Mouse (Mus musculus) forebrain, embryonic 14.5 days (tissue): ENCODE measurements around the gene Tmem273. TPM values are rescaled to one million over a fixed set of nuclear protein-coding genes. Genes with fewer than 3 reads are reported as not detected.

Source experiments
- ATAC-seq: fragments of 200-750 bp; cut with Nextera tagmentation; 2 replicates; pipeline ENCODE4 v1.8.0; 2017; ENCODE audit warnings: mild to moderate bottlenecking, moderate library complexity
- DNase-seq: peaks from one replicate; pipeline ENCODE4 v3.0.0-alpha.2; 2015; ENCODE audit warnings: low spot score
- H3K27ac ChIP-seq: fragments of 300-500 bp; sonication (generic); 2 replicates; pipeline ENCODE4 v1.5.1; 2014; ENCODE audit warnings: low read depth, mild to moderate bottlenecking, control low read depth, low read length, moderate library complexity
- H3K27me3 ChIP-seq: fragments of 300-500 bp; sonication (generic); replicated peaks from 2 replicates; pipeline ENCODE4 v1.6.1; 2014; ENCODE audit warnings: low read length, control low read depth, mixed read lengths; ENCODE audit not compliant: control insufficient read depth, insufficient read depth
- H3K36me3 ChIP-seq: fragments of 300-500 bp; sonication (generic); 2 replicates; pipeline ENCODE4 v1.6.1; 2014; ENCODE audit warnings: low read length, control low read depth; ENCODE audit not compliant: control insufficient read depth, insufficient read depth
- H3K4me1 ChIP-seq: fragments of 300-500 bp; sonication (generic); 2 replicates; pipeline ENCODE4 v1.6.1; 2014; ENCODE audit warnings: antibody characterized with exemption, low read length, control low read depth; ENCODE audit not compliant: control insufficient read depth, insufficient read depth
- H3K4me2 ChIP-seq: fragments of 300-500 bp; sonication (generic); 2 replicates; pipeline ENCODE4 v1.6.1; 2014; ENCODE audit warnings: mild to moderate bottlenecking, control low read depth, low read length
- H3K4me3 ChIP-seq: fragments of 300-500 bp; sonication (generic); 2 replicates; pipeline ENCODE4 v1.5.1; 2014; ENCODE audit warnings: low read depth, low read length, control low read depth
- H3K9ac ChIP-seq: fragments of 300-500 bp; sonication (generic); 2 replicates; pipeline ENCODE4 v1.6.1; 2014; ENCODE audit warnings: mild to moderate bottlenecking, low read length, control low read depth, moderate library complexity
- H3K9me3 ChIP-seq: fragments of 300-500 bp; sonication (generic); replicated peaks from 2 replicates; pipeline ENCODE4 v1.6.1; 2016; ENCODE audit warnings: low read length, control low read depth, mixed read lengths; ENCODE audit not compliant: control insufficient read depth
- WGBS: fragments of 180-500 bp; shearing (Covaris S2); extraction: QIAGEN DNeasy Blood & Tissue Kit; methylation state at CpG from one replicate; pipeline ENCODE4 v1.1.7; 2014; 5-methylcytosine and 5-hydroxymethylcytosine counted together
- polyA plus RNA-seq: library from polyadenylated mRNA; unstranded; fragments of >200 nt; fragmentation: Nextera tagmentation; extraction: Ambion mirVana; gene quantifications from 2 replicates; pipeline ENCODE4 v1.2.1, GENCODE M21; 2014

Gene Tmem273
- polyA plus RNA-seq, 1 experiment from 2014 or later: 0.56 TPM

DNA sequence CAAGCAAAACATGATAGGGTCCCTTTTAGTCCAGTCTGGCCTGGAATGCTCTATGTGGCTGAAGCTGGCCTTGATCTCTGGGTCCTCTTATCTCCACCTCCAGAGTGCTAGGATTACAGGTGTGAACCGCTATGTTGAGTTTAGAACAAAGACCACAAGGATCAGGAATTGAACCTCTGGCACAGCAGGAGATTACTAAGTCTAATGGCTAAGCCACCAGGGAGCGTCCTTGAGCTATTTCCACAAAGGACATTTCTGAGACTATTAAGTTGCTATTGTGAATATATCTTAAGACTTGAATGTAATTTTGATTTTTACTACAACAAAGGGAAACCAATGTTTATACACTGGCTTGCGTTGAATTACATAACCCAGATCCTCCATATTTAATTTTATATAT is 13.0 kb upstream of the Tmem273 start:
- Histone ChIP-seq H3K9me3 (no peaks in the 10 kb centered on the region), H3K9ac (no peak overlapping the region), H3K4me2 (no peak overlapping the region), H3K27ac (no peak overlapping the region), H3K36me3 (no peaks in the 10 kb centered on the region), H3K4me1 (no peaks in the 10 kb centered on the region), H3K27me3 (no peaks in the 10 kb centered on the region), H3K4me3 (no peak overlapping the region)
- WGBS: 48% methylated on average over 3 of the region's 3 CpGs
- DNase-seq: peak; percentile 31
- no peak for ATAC-seq

GRCm38 (mm10) chr14:32773456-32773855 is 12.3 kb upstream of the Tmem273 start:
- no peak overlapping the region for H3K27ac ChIP-seq
- H3K4me1 ChIP-seq: no peaks in the 10 kb centered on the region
- WGBS: 94% methylated on average over 3 of the region's 3 CpGs
- no peak overlapping the region for H3K9ac ChIP-seq
- ATAC-seq (no peak), DNase-seq (no peak)
- no peaks in the 10 kb centered on the region for H3K36me3 ChIP-seq
- no peaks in the 10 kb centered on the region for H3K9me3 ChIP-seq
- no peak overlapping the region for H3K4me2 ChIP-seq
- no peak overlapping the region for H3K4me3 ChIP-seq
- no peaks in the 10 kb centered on the region for H3K27me3 ChIP-seq

DNA sequence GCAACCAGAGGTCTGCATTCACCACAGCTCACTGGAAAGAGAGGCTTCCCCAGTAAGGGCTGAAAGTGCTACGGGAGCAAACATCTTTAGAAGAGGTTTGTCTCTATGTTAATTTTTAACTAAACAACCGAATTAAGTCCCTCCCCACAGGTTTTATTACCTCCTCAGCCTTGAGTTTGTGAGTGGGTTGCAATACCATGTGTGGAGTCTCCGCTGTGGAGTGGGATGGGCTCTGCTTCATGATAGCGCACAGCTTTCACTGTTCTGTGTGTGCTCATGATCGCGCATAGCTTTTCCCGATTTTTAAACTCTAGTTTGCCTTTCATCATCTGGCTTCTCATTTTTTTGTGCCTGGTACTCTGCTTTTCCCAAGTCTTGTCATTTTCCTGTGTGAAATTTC is 9.7 kb upstream of the Tmem273 start:
- no peaks in the 10 kb centered on the region for H3K9me3 ChIP-seq
- DNase-seq (no peak), ATAC-seq (no peak)
- no peak overlapping the region for H3K4me3 ChIP-seq
- H3K4me2 ChIP-seq: no peak overlapping the region
- H3K36me3 ChIP-seq: no peaks in the 10 kb centered on the region
- WGBS: 88% methylated on average over 7 of the region's 7 CpGs
- no peak overlapping the region for H3K9ac ChIP-seq
- H3K4me1 ChIP-seq: no peaks in the 10 kb centered on the region
- no peaks in the 10 kb centered on the region for H3K27me3 ChIP-seq
- H3K27ac ChIP-seq: no peak overlapping the region

DNA sequence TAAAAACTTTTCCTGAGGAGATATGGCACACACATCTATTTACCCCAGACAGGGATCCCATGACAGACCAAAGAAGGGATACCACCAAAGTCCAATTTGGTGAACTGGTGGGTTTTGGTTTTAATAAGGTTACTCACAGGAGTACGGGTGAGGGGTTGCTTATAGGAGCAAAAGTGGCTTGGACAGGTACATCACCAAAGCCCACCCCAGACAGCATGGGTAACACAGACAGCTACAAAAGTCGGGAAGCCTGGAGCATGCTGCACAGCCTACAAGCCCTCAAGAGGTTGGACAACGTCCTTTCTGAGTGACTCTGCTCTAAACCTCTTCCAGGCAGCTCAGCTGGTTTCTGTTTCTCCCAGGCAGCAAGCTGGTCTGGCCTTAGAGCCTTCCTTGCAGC is 7.4 kb upstream of the Tmem273 start:
- ATAC-seq: no peak
- WGBS: 83% methylated on average over 3 of the region's 3 CpGs
- Histone ChIP-seq H3K9ac (no peak overlapping the region), H3K27ac (no peak overlapping the region), H3K36me3 (no peaks in the 10 kb centered on the region), H3K4me2 (no peak overlapping the region), H3K27me3 (no peaks in the 10 kb centered on the region), H3K4me1 (no peaks in the 10 kb centered on the region), H3K9me3 (no peaks in the 10 kb centered on the region), H3K4me3 (no peak overlapping the region)
- DNase-seq: no peak

- WGBS: 82% methylated on average over 4 of the region's 4 CpGs
- no peak for DNase-seq
Observed at GRCm38 (mm10) chr14:32782866-32783265, 2.9 kb upstream of the Tmem273 start.

DNA sequence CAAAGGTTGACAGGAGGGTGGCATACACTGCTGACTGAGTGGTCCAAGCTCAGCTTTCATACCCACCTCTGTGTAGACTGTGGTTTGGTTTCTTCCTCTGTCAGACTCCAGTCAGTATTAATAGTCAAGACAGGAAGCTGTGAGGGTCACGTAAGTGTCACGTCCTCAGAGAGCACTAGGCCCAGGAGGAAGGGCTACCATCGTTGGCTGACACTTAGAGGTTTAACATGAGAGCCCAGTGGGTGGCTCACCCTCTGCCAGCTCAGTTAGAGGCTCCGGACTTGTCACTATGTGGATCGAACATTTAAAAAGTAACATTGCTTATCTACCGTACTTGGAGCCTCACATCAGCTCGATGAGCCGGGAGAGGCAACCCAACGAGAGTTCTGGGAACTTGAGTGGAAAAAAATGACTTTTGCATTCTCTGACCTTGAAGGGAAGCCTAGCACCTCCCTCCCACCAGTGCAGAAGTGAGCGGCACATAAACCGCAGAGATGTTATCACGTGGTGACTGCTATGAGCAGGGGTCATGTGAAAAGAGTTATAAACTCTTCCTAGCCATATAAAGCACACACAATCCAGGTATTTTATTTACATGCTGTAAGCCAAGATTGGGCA is 1.5 kb upstream of the Tmem273 start:
- H3K27ac ChIP-seq: no peak overlapping the region
- no peaks in the 10 kb centered on the region for H3K27me3 ChIP-seq
- DNase-seq (no peak), ATAC-seq (no peak)
- no peaks in the 10 kb centered on the region for H3K36me3 ChIP-seq
- H3K4me3 ChIP-seq: no peak overlapping the region
- H3K4me1 ChIP-seq: no peaks in the 10 kb centered on the region
- H3K4me2 ChIP-seq: no peak overlapping the region
- no peaks in the 10 kb centered on the region for H3K9me3 ChIP-seq
- H3K9ac ChIP-seq: no peak overlapping the region
- 85% methylated on average over 12 of the region's 12 CpGs for WGBS

More at GRCm38 (mm10) chr14:32782866-32783265, 2.9 kb upstream of the Tmem273 start:
- Histone ChIP-seq H3K27ac (no peak overlapping the region), H3K27me3 (no peaks in the 10 kb centered on the region), H3K4me3 (no peak overlapping the region), H3K4me1 (no peaks in the 10 kb centered on the region), H3K4me2 (no peak overlapping the region), H3K9me3 (no peaks in the 10 kb centered on the region), H3K36me3 (no peaks in the 10 kb centered on the region), H3K9ac (no peak overlapping the region)
- no peak for ATAC-seq

- 73% methylated on average over 4 of the region's 4 CpGs for WGBS
- Histone ChIP-seq H3K9me3 (no peaks in the 10 kb centered on the region), H3K4me3 (no peak overlapping the region), H3K27me3 (no peaks in the 10 kb centered on the region), H3K4me2 (no peak overlapping the region), H3K36me3 (no peaks in the 10 kb centered on the region), H3K4me1 (no peaks in the 10 kb centered on the region), H3K27ac (no peak overlapping the region), H3K9ac (no peak overlapping the region)
- ATAC-seq: no peak
- DNase-seq: no peak
Observed at GRCm38 (mm10) chr14:32784748-32785134, 1.0 kb upstream of the Tmem273 start.

- ATAC-seq (no peak), DNase-seq (no peak)
- no peak overlapping the region for H3K27ac ChIP-seq
- no peaks in the 10 kb centered on the region for H3K9me3 ChIP-seq
- H3K36me3 ChIP-seq: no peaks in the 10 kb centered on the region
- H3K27me3 ChIP-seq: no peaks in the 10 kb centered on the region
- 58% methylated on average over 5 of the region's 5 CpGs for WGBS
- no peak overlapping the region for H3K9ac ChIP-seq
- H3K4me3 ChIP-seq: no peak overlapping the region
- no peaks in the 10 kb centered on the region for H3K4me1 ChIP-seq
- no peak overlapping the region for H3K4me2 ChIP-seq
Observed at GRCm38 (mm10) chr14:32787691-32788090, 1.9 kb downstream of the Tmem273 start.

DNA sequence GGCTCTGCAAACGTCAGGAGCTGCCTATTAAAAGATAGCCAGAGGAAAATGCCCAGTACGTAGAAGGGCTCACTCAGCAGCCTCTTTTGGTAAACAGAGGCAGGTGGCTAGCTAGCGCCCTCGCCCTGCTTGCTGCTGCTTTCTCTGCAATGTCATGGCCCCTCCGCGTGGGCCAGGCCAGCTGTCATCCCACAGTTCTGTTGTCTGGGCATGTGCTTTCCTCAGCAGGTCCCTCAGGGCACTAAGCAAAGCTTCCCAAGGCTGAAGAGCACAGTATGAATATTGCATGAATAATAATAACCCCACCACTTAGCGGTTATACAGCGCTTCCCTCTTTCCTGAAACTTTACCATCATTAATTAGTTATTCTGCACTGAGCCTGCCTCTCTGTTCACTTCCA is 10.6 kb downstream of the Tmem273 start:
- Histone ChIP-seq H3K27ac (no peak overlapping the region), H3K36me3 (no peaks in the 10 kb centered on the region), H3K4me2 (no peak overlapping the region), H3K9me3 (no peaks in the 10 kb centered on the region), H3K4me1 (no peaks in the 10 kb centered on the region), H3K9ac (no peak overlapping the region), H3K4me3 (no peak overlapping the region), H3K27me3 (no peaks in the 10 kb centered on the region)
- WGBS: 59% methylated on average over 8 of the region's 8 CpGs
- ATAC-seq (no peak), DNase-seq (no peak)
